Mouse (Mus musculus) fibroblast of lung, adult 2 months (primary cell): ENCODE measurements around the gene H2-DMb1.
"Not testable (repeated sequence)": the region's sequence is repeated elsewhere in the genome, so short reads cannot be mapped to it uniquely, and the experiment has no call there.

Experiments
- DNase-seq: peaks from one replicate; pipeline ENCODE4 v3.0.0-alpha.2; 2011; ENCODE audit warnings: low read depth

Gene H2-DMb1

GRCm38 (mm10) chr17:34123111-34123510, 29.8 kb upstream of the H2-DMb1 start:
- no peak for DNase-seq

DNA sequence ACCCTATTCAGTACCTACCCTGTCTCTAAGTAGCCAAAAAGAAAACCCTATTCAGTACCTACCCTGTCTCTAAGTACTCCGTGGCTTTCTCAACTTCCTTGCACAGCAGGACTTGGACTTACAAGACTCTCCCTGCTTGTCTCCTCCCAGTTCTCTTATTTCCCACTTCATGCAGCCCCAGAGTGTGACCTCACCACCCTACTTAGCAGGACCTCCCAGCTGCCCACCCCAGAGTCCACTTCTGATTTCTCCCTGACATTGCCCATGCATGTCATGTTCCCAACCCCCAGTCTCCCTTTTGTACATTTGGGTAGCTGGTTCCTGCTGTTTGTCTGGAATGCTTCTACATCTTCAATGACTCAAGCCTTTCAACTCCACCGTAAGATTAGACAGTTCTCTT, 29.4 kb upstream of the H2-DMb1 start:
- DNase-seq: no peak

GRCm38 (mm10) chr17:34124649-34125048, 28.2 kb upstream of the H2-DMb1 start:
- no peak for DNase-seq

DNA sequence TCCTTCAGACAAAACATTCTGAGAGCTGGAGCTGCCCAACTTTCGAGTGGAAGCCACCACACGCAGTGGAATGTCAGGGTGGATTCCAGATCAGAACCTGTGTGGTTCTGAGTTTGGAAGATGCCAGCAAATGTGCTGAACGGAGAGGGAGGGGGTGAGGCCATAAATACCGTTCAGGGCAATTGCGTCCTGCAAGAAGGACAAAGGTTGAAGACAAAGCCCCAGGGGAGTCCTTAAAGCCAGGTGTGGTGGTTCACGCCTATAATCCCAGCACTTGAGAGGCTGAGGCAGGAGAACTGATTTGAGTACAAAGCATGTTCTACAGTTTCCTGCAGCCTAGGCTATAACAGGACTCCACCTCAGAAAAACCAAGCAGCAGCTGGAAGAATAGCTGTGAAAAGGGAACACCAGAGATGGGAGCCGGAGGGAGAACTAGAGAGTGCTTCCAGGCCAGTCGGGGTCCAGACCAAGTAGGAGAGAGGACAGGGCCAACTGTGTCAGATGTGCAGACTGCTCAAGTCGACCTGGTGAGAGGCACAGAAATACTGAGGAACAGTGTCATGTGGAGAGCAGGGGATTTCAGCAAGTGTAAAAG, 25.9 kb upstream of the H2-DMb1 start:
- DNase-seq: no peak

GRCm38 (mm10) chr17:34127475-34127874, 25.4 kb upstream of the H2-DMb1 start:
- DNase-seq: no peak

GRCm38 (mm10) chr17:34128264-34128937, 24.5 kb upstream of the H2-DMb1 start:
- DNase-seq: no peak

- no peak for DNase-seq
Observed at GRCm38 (mm10) chr17:34128944-34129791, 23.7 kb upstream of the H2-DMb1 start.

DNA sequence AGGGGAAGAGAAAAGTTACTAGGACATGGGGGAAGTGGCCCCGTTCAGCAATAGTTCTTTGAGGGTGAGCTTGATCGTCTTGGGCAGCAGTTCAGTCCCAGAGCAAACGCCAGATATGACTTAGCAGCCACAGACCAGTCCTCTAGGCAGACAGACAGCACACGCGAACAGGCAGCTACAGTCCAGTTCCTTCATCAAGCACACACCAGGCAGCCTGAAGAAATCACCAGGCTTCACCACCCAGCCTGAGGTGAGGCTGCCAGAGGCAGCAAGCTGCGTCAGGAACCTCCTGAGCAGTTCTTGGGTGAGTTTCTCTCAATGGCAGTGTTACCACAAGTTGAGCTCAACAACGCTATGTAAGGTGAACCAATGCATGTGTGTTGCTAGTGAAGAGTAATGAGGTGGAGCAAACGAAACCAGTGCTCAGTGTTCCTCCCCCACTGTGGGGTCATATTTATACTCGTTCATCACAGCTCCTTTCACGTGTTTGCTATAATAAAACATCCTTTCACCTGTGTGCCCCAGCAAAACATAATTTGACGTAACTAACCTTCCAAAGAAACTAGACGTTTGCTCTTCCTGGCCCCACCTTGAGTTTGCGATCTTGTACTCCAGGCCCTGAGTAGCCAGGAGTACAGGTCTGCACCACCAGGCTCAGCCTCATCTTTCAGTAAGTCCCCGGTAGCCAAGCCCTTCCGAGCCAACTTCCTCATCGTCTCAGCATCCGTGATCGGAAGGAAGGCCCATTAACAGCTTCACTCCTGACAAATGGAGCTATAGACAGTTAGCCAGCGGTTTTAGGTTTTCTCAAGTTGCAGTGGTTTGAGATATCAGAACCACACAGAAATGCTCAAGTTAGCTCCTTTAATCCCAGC, 22.6 kb upstream of the H2-DMb1 start:
- no peak for DNase-seq

GRCm38 (mm10) chr17:34131911-34132310, 21.0 kb upstream of the H2-DMb1 start:
- DNase-seq: no peak

- DNase-seq: no peak
Observed at GRCm38 (mm10) chr17:34133289-34133688, 19.6 kb upstream of the H2-DMb1 start.

DNA sequence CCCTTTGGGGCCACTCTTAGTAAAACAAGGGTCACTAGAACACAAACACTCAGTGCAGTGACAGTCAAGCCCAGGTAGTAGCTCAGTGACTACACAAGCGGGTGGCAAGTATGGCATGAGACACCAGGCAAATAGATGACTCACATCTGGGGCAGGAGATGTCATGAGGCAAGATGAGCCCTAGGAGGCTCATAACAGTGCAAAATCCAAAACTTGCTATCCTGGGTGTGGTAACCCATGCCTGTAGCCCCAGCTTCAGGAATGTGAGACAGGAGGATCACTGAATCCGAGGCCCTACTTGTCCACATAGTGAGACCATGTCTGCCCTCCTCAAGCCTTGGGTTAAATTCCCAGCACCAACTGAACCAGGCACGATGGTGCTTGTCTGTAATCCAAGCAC, 18.4 kb upstream of the H2-DMb1 start:
- no peak for DNase-seq

- peak; percentile 100 for DNase-seq
Observed at GRCm38 (mm10) chr17:34135297-34136224, 17.3 kb upstream of the H2-DMb1 start.

DNA sequence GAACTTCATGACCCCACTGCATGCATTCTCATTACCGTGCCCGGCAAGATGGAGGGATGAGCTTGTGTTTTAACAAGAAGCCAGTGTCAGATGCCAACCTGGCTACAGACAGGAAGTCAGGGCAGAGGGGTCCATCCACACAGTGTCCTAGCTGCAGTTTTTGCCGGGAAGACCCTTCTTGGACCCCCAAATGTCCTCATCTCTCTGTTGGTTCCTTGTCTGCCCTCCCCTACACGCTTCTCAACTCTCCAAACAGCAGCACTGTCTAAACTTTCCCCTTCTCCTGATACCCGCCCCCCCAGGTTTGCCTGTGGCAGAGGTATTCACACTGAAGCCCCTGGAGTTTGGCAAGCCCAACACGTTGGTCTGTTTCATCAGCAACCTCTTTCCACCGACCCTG, 15.3 kb upstream of the H2-DMb1 start:
- DNase-seq: no peak

GRCm38 (mm10) chr17:34138655-34139054, 14.2 kb upstream of the H2-DMb1 start:
- no peak for DNase-seq

DNA sequence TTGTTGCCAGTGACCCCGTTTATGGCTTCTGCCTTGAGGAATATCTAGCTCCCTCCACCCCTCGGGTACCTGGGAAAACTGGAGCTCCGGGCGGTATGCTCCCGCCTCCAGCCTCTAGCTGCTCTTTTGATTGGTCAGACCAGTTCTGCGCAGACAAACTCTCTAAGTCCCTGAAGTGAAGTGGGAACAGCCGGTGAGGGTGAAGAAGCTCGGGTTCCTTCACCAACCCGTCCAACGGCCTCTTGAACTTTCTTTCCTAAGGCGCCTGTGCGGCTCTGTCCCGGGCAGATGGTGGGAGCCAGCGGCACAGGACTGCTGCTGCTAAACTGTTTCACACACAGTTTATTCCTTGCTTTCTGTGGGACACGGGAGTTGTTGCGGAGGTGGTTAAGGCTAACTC, 13.5 kb upstream of the H2-DMb1 start:
- no peak for DNase-seq

GRCm38 (mm10) chr17:34140240-34140639, 12.6 kb upstream of the H2-DMb1 start:
- DNase-seq: no peak

- no peak for DNase-seq
Observed at GRCm38 (mm10) chr17:34141448-34141847, 11.4 kb upstream of the H2-DMb1 start.

DNA sequence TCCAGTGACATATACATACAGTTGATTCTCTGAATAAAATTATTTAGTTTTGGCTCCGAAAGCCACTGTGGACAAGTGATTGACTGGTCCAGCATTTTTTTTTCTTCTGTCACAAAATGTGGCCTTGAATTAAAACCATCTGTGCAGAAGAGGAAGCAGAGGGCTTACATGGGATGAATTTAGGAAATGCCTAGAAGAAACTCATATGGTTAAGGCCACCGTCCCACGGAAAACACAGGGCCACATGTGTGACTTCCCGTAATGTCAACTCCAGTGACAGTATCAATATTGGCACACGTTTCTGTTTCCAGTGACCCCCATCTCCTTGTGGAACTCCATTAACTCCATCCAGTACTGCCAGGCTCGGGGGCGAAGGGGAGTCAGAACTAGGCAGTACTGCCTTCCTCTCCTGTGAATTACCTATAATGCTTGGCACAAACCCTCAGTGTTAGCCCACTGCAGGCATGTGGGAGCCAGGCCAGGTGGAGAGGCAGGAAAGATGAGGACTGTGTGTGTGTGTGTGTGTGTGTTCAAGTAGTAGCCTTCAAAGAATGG, 10.3 kb upstream of the H2-DMb1 start:
- no peak for DNase-seq

DNA sequence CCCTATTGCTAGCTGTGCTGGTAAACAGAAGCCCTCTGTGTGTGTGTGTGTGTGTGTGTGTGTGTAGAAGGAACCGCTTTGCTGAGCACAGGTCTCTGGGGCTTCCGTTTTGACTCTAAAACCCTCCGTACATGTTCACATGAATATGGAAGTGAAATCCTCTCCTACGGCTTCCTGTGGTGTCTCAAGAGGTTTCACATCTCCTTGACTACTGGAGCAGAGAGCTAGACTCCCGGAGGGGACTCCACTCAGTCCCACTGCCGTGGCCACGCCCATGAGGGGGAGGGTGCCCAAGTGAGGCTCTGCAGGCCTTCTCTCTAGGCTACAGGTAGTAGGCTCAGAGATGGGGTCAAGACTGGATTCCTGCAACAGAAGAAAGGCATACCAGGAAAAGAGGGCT, 9.8 kb upstream of the H2-DMb1 start, which contains the start of gene H2-DMb2:
Gene H2-DMb2 (plus strand): TSS at position 275 of the 400 bp plus-strand sequence.
- DNase-seq: no peak

- no peak for DNase-seq
Observed at GRCm38 (mm10) chr17:34143461-34143860, 9.4 kb upstream of the H2-DMb1 start.

DNA sequence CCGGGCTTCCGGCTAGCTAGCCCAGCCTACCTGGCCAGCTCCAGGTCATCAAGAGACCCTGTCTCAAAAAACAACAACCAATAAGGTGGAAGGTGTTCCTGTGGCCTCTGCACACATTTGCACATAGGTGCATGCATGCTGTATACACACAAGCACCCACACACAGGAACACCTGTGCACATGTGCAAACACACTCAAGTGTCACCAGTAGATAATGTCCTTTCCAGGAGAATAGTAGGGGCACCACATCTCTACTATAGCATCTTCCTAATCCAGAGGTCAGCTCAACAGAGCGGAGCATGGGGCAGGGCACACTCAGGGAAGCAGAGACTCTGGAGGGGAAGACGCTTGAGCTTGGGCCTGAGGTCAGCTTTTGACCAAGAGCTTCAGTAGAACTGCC, 8.7 kb upstream of the H2-DMb1 start:
- DNase-seq: not testable (repeated sequence)
